Mouse (Mus musculus): ENCODE data around the gene Akap4.

Akap4 gene

DNA sequence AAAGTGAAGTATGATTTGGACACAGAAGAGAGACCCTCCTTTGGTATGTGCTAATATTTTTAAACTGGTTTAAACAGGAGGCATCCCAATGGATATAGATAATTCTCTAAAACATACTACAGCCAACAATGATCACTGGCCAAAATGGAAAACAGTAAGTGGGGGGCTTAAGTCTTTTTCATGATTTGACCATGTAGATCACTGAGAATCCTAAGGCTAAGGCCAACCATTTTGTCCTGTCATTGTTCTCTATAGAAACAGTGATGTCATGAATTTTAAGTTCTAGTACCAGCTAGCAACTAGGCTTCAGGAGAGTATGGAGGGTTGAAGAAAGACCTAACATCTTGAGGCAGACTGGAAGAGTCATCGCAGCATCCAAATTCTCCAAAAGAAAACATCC, at the start of gene Akap4:
Akap4 (plus strand) TSS at position 301 of the 400 bp plus-strand sequence.
- no peak for DNase-seq (ENCODE audit: low spot score in 2 of 2)

DNA sequence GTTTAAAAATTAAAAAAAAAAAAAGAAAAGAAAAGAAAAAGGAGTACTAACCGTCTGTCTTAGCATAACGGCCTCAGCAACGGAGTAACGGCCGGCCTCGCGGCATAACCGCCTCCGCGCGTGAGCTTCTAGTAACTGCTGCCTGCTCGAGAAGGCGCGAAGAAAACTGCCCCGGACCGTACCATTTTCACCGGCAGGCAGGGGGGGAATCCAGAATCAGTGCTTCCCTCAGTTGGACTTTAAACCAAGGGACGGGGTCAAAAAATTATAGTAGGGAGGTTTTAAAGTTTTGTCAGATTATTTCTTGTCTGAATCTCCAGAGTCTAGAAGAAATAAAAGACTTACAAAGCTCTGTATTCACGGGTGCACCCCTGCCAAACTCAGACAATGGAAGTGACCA, 25.8 kb upstream of the Akap4 start, which contains the start of gene Ccnb3:
Ccnb3 (minus strand) TSS at position 101 of the 400 bp plus-strand sequence.
- DNase-seq (ENCODE audit: low spot score in 2 of 2), result no peak

DNA sequence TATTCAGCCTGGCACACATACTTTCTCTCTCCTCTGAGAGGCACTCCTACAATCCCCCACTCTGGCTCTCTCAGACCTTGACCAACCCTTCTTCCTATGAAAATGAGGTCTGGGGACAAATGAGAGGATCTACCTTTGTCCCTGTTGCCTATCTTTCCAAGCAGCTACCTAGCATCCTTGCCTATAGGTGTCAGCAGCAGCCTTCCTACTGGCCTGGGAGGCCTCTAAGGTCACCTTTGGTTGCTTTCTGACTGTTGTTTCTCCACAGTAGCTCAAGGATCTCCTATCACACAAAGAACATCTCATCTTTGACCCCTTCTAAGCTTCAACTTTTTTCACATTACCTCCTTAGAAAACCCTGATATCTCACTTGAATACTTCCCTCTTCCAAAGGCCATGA, 10.3 kb upstream of the Akap4 start:
- no peak for DNase-seq (ENCODE audit: low spot score in 2 of 2)

DNA sequence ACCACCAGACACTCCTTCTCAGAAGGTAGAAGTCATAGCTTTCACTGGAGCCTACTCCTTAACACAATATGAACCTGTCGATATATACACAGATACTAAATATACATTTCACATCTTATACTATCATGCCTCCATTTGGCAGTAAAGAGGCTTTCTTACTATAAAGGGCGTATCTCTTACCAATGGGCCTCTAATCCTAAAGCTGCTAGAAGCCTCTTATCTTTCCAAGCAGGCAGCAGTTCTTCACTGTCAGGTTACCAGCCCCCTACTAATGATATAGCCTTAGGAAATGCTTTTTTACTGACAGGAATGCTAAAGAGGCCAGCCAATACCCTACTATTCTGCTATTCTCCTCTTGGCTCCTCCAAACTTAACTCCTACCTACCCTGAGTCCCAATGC, 9.7 kb upstream of the Akap4 start:
- no peak for DNase-seq (ENCODE audit: low spot score in 2 of 2)

DNA sequence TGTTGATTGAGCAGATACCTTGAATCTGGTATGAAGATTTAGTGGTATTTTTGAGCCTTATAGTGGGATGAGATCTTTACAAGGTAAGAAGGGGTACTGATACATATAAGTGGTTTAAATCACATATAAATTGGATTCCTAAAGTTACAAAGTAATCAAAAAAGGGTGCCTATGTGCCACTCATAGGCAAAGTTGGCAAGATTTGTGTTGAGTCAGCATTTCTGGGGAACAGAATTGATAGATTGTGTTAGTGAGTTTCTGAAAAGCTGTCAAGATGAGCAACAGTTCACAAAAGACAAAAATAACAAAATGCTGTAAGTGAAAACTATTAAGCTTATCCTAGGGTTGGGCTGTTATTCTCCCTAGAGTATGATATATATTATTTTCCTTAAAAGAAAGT, 3.2 kb upstream of the Akap4 start:
- no peak for DNase-seq (ENCODE audit: low spot score in 2 of 2)

DNA sequence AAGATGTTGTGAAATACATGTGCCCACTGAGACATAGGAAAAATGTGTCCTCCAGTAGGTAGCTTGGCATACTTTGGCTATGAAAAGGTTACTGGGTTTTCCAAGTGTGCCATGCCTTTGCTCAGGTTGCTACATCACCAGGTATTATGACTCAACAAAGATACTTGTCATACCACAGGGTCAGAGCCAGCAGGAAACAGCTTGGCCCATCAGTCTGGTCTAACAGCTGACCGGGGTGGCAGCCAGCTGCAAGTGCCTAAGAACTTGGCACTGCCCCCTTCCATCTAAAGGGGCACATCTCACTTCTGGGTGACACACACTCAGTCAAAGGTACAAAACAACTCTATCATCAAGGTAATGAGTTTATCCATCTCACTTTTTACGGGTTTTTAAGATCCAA, 683 bp downstream of the Akap4 start:
- DNase-seq (ENCODE audit: low spot score in 2 of 2), result no peak

DNA sequence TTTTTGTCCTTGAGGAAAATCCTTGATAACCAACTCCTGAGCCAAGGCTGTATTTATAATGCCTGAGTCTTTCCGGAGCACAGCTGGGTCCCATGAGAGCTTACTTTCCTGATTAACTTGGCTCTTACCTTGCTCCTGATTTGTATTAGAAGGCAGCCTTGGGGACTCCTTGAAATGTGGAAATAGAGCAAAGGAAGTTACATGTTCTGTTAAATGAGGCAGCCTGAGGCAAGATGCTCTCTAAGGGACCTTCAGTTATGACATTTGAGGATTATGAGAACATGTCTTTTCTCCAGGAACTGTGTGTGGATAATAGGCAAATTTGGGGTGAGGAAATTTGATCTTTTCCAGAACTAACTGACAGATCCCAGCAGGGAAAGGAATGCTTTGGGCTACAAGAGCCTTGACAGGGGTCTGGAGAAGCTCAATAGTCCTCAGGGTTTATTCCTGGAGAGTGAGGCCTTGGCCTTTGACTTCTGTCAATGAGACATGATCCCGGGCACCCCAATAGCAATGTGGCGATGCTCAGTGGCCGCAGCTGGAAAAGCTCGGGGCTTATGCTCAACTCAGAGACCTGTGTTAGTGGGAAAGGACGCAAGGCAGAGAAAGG, 12.6 kb downstream of the Akap4 start:
- DNase-seq (ENCODE audit: low spot score in 2 of 2), result no peak

DNA sequence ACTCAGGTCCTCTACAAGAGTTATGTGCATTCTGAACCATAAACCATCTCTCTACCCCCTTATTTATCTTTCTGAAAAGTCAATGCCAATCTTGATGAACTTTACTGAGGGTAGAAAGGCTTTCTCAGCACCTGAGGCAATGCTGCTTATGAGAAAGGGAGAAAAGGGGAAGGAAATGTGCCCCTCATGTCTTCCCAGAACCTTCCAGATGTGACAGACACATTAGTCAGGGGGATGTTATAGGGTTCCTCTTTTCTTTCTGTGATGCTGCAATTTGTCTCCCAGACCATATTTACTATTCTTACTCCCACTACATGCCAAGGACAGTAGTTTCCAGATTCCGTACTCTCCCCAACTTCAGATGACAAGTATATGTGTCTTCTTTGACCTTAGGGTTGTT, 18.6 kb downstream of the Akap4 start:
- DNase-seq (ENCODE audit: low spot score in 2 of 2), result no peak

DNA sequence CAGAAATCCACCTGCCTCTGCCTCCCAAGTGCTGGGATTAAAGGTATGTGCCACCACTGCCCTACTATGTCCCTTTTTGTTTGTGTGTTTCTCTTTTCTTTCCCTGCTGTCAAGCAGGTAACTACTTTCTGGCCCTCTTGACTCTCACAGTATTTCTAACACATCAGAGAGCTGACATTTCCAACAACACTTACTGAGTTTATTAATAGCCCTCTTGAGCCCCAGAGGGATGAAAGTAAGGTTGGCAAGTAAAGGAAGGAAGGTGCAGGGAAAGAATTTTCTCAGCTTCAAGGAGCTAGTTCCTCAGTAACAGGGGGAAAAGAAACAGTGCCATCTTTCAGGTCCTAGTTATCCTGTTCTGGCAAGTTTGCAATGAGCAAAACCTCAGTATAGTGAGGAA, 23.0 kb downstream of the Akap4 start:
- DNase-seq (ENCODE audit: low spot score in 2 of 2), result no peak

DNA sequence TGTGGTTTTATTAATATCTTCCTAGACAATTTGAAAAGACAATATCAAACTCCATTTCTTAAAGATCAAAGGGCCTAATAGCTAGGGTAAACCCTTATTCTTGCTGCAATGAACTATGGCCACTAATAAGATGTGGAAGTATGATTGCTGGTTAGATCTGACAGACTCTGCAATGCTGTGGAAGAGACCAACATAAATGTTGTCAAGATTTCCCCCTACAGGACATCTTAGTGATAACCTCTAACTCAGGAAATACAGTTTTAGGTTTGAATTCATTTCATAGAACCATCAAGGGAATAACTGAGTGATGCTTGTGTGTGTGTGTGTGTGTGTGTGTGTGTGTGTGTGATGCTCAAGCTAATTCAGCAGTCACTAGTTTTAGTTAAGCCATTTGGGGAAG, 35.0 kb downstream of the Akap4 start:
- DNase-seq (ENCODE audit: low spot score in 2 of 2), result no peak

DNA sequence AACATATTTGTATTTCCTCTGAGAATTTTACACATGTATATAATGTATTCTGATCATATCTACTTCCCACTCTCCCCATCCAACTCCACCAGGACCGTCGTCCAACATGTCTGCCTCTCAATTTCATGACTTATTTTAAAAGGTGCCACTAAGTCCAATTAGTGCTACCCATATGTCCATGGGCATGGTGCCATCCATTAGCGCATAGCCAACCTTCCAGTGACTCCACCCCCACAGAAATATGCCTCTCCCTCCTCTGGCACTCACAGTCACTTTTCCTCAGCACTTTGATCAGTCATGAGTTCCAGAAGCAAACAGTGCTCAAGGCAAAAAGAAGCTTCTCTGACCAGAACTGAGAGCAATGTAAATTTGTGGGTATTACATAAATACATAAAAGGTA, 47.6 kb downstream of the Akap4 start:
- DNase-seq (ENCODE audit: low spot score in 2 of 2), result no peak

DNA sequence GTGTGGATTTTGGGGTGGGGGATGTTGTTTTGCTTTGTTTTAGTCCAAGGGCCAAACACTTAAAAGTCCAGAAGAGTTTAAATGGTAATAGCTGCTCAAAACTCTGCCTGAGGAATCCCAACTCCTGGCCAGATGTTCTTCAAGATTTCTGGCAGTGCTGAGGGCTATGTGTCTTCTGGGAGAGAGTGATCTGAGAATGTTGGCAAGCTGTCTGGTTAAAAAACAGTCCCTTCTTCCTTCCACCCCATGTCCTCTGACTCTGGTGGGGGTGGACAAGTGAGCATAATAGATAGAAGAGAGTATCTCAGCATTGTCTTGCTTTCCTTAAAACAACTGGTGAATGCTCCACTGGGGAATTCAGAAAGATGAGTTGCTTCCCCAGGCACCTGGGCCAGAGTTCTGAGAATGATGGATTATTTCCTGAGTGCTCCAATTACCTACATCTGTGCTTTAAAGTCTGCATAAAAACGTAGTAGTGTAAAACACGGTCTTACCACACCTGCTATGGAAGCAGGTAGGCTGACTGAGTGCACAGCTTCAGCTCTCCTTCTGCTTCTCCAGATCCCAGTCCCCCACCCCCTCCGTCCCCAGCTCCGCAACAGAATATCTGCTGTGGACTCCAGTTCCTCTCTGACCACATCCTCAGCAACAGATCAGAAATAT, 54.4 kb downstream of the Akap4 start:
- DNase-seq (ENCODE audit: low spot score in 2 of 2), result no peak

Data from right cerebral cortex, postnatal 36 days (tissue).